Mouse (Mus musculus) cerebellum, adult 2 months (tissue): ENCODE results near the gene Ptprb.

Experiments
- CTCF ChIP-seq: fragments of 200-500 bp; IDR thresholded peaks from 2 replicates; pipeline ENCODE4 v1.5.1; 2011; ENCODE audit warnings: low read depth, mild to moderate bottlenecking, control low read depth, low read length, moderate library complexity, borderline replicate concordance; ENCODE audit not compliant: insufficient read depth
- POLR2A ChIP-seq: fragments of 200-500 bp; IDR thresholded peaks from 2 replicates; pipeline ENCODE4 v1.6.1; 2011; ENCODE audit warnings: low read length, control low read depth, borderline replicate concordance; ENCODE audit not compliant: insufficient read depth

GRCm38 (mm10) chr10:116329086-116329485, 53.8 kb downstream of the Ptprb start:
- no peak for TF ChIP-seq POLR2A
- TF ChIP-seq CTCF: no peak
